Mouse (Mus musculus): ENCODE measurements at regions not wholly inside any gene's neighbourhood (a gene's known extent, or its start where the extent isn't known, plus 50 kb on each side); places are given as distances from the start of the nearest gene placed in this dataset.

DNA sequence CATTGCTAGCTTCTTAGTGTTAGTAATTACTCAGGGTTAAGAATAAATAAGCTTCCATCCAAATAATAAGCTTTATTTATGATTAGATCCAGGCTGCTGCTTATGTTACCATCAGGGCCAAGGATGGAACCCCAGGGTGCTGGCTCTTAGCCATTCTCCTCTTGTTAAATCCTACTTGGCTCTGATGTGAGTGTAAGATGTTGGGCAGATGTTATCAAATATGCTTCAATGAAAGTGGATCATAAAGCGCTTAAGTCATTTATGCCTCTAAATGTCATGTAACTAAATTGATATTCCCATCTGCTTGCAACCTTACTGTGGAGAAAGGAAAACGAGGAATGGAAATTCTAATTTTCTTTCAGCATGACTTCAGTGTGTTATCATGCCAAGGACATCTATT, 426.4 kb upstream of the Lrrc4c start:
- peak; percentile 11 to 40 for DNase-seq (ENCODE audit: low spot score in 2 of 2)

DNA sequence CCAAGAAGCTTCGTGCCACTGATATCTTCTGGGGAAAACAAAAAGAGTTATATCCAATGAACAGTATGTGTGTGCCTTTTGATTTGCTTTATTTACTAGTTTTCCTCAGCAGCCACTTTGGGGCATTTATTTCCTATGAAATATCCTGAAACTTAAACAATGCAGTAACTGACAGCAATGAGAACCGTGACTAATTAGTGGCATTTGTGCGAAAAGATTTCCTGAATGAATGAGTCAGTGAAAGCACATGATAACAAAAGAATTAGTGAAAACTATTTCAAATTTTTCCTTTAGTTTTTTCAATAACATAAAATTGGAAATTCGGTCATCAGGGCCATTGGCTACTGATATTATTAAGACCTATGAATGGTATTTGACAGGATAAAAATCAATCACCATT, 412.9 kb upstream of the Lrrc4c start:
- no peak for DNase-seq (ENCODE audit: low spot score in 2 of 2)

DNA sequence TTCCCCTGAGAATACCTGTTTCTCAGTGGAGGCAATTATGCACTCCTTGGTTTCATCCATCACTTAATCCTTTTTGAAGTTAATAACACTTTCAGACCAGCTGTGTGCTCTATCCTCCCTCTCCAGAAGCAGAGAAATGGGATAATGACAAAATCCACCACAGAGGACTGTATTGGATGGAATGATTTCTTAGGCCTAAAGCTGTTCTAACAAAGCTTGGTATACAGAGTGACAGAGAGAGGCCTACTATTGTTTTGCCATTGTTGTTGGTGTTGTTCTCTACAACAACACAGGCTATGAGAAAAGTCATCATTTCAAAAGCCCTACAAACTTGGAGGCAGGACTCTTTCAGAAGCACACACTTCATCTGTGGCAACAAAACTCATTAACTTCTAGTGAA, 408.2 kb upstream of the Lrrc4c start:
- no peak for DNase-seq (ENCODE audit: low spot score in 2 of 2)

DNA sequence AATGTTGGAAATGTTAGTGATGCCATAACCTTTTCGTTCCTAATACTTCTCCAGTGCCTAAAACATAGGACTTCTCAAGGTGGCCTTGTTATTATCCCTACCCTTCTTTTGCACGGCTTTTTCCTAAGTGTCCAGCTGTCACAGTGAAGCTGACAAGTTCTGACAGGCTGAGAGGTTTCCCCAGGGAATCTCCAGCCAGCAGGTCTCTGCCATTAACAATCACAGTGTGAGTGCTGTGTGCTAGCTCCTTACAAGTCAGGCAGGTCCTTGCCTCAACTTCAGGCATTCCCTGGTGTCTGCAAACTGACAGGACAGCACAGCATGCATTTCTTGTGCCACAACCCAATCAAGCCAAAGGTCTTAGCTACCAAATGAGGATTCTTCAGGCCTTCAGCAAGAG, 407.8 kb upstream of the Lrrc4c start:
- DNase-seq (ENCODE audit: low spot score in 2 of 2), result no peak

All from layer of hippocampus, postnatal 14 days (tissue).